Mouse (Mus musculus) neutrophil, adult 59 days (primary cell): ENCODE measurements around the gene Gm4498. TPM values are rescaled to one million over a fixed set of nuclear protein-coding genes. Genes with fewer than 3 reads are reported as not detected.

Experiments
- total RNA-seq, 2 experiments: library from RNA; stranded (reverse); gene quantifications; 1 replicate in 1 of 2; 2 replicates in 1 of 2; pipeline ENCODE4 v1.2.4; 2023

Gene Gm4498
- total RNA-seq, result not detected

DNA sequence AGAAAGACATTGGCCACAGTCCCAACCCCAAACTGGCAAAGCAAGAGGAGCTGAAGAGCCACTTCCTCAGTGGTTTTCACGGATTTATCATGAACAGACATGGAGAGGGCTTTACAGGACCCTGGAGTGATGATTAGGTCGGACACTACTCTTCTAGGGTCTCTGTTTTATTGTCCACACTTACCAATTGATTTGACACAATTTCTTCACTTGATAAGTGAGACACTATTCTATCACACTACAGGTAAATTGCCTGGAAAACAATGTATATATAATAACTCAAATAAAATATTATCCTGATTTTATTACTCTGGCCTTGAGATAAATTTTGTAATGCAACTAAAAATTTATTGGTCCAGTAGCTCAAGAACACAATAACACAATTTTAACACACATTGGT is at the start of gene Gm4498:
Gene Gm4498, minus strand, starts transcription at position 101 of the 400 bp plus-strand sequence.

DNA sequence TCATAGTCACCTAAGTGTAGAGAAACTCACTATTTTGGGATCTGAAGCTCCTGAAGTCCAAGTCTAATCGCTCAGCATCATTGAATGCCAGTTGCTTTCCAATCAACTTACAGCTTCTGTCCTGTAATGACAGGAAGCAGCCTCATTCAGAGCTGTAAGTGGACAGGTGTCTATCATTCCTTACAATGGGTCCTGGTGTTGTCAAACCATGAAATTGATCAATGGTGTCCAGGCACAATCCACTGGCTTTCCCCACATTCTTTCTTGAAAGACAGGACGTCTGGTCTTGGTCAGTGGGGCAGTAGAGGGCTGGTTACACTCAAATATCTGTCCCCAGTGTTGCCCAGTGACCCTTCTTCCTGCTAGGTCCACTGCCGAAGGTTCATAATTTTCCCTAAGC is 29.1 kb upstream of the Gm4498 start, which contains the start of gene Gm5890:
Gene Gm5890, minus strand, starts transcription at position 101 of the 400 bp plus-strand sequence.

DNA sequence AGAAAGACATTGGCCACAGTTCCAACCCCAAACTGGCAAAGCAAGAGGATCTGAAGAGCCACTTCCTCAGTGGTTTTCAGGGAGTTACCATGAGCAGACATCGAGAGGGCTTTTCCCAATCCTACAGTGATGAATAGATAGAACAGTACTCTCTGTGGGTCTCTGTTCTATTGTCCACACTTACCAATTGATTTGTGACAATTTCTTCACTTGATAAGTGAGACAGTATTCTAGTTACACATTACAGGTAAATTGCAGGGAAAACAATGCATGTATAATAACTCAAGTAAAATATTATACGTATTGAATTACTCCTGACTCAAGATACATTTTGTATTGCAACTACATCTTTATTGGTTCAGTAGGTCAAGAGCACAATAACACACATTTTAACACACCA is 28.1 kb downstream of the Gm4498 start, which contains the start of gene Gm6164:
Gene Gm6164, minus strand, starts transcription at position 101 of the 400 bp plus-strand sequence.

DNA sequence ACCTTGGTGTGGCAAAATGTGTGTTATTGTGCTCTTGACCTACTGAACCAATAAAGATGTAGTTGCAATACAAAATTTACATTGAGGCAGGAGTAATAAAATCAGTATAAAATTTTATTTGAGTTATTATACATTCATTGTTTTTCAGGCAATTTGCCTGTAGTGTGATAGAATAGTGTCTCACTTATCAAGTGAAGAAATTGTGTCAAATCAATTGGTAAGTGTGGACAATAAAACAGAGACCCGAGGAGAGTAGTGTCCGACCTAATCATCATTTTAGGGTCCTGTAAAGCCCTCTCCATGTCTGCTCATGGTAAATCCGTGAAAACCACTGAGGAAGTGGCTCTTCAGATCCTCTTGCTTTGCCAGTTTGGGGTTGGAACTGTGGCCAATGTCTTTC is 40.2 kb downstream of the Gm4498 start, which contains the start of gene Vmn1r95:
Gene Vmn1r95, plus strand, starts transcription at position 301 of the 400 bp plus-strand sequence.

Other genes with a start within 250 kb of the Gm4498 start
- not detected for gene Nlrp9b, start 242.4 kb downstream of the Gm4498 start, total RNA-seq
- gene Vmn1r91, start 134.1 kb downstream of the Gm4498 start, total RNA-seq, result not detected
- gene Gm16442, start 111.2 kb downstream of the Gm4498 start, total RNA-seq, result not detected
- not detected for gene Vmn1r93, start 94.7 kb downstream of the Gm4498 start, total RNA-seq
- not detected for gene Vmn1r94, start 65.5 kb downstream of the Gm4498 start, total RNA-seq
- not detected for gene Vmn1r95, start 40.1 kb downstream of the Gm4498 start, total RNA-seq
- not detected for gene Gm6164, start 28.2 kb downstream of the Gm4498 start, total RNA-seq
- not detected for gene Gm5890, start 29.0 kb upstream of the Gm4498 start, total RNA-seq
- gene Gm4133, start 100.2 kb upstream of the Gm4498 start, total RNA-seq, result not detected
- gene Gm5728, start 141.6 kb upstream of the Gm4498 start, total RNA-seq, result not detected
- gene Vmn1r100, start 184.1 kb upstream of the Gm4498 start, total RNA-seq, result not detected
- not detected for gene Vmn1r101, start 208.8 kb upstream of the Gm4498 start, total RNA-seq
- not detected for gene Gm10670, start 241.1 kb upstream of the Gm4498 start, total RNA-seq